Mouse (Mus musculus): ENCODE data around the gene Lzts3.

GRCm38 (mm10) chr2:130657541-130657940 lies 14.9 kb upstream of the Lzts3 start:
- TF ChIP-seq EP300 (IDR thresholded peaks at IDR 0.05; ENCODE audit: insufficient read depth, low read depth, low read length) (no peak), POLR2A (IDR thresholded peaks at IDR 0.05; ENCODE audit: insufficient read depth, low read depth, low read length) (no peak), CTCF (IDR thresholded peaks at IDR 0.05) (no peak)
